Mouse (Mus musculus): ENCODE data around the gene Bend7. TPM values are rescaled to one million over a fixed set of nuclear protein-coding genes. Genes with fewer than 3 reads are reported as not detected.

The Bend7 gene
- polyA plus RNA-seq, 1 experiment from 2014 or later: 3.0 TPM

- H3K4me3 ChIP-seq: no peak overlapping the region
- ATAC-seq (ENCODE audit: insufficient number of reproducible peaks, low FRiP score, low TSS enrichment, low read depth): no peak
- WGBS: 84% methylated on average over 6 of the region's 6 CpGs
- H3K4me2 ChIP-seq: no peak overlapping the region
- no peaks in the 10 kb centered on the region for H3K4me1 ChIP-seq
- no peak overlapping the region for H3K9ac ChIP-seq
- H3K27ac ChIP-seq: no peak overlapping the region
- no peaks in the 10 kb centered on the region for H3K36me3 ChIP-seq
- H3K27me3 ChIP-seq: no peaks in the 10 kb centered on the region
- no peaks in the 10 kb centered on the region for H3K9me3 ChIP-seq
Measured at GRCm38 (mm10) chr2:4785016-4785415, 67.4 kb downstream of the Bend7 start.

GRCm38 (mm10) chr2:4787223-4787622, 69.6 kb downstream of the Bend7 start:
- no peaks in the 10 kb centered on the region for H3K9me3 ChIP-seq
- no peaks in the 10 kb centered on the region for H3K36me3 ChIP-seq
- 82% methylated on average over 7 of the region's 7 CpGs for WGBS
- no peak overlapping the region for H3K4me3 ChIP-seq
- H3K4me2 ChIP-seq: no peak overlapping the region
- no peak overlapping the region for H3K9ac ChIP-seq
- 0 out of 2 replicates have a peak, but pooled peaks cover 2% of the 10 kb centered on the region for H3K4me1 ChIP-seq
- H3K27me3 ChIP-seq: no peaks in the 10 kb centered on the region
- no peak overlapping the region for H3K27ac ChIP-seq
- ATAC-seq (ENCODE audit: insufficient number of reproducible peaks, low FRiP score, low TSS enrichment, low read depth): no peak

- Histone ChIP-seq H3K27ac (no peak overlapping the region), H3K36me3 (no peaks in the 10 kb centered on the region), H3K4me1 (0 out of 2 replicates have a peak, but pooled peaks cover 2% of the 10 kb centered on the region), H3K4me2 (no peak overlapping the region), H3K9ac (no peak overlapping the region), H3K27me3 (no peaks in the 10 kb centered on the region), H3K9me3 (no peaks in the 10 kb centered on the region), H3K4me3 (no peak overlapping the region)
- no peak for ATAC-seq (ENCODE audit: insufficient number of reproducible peaks, low FRiP score, low TSS enrichment, low read depth)
- WGBS: 69% methylated on average over 8 of the region's 8 CpGs
Measured at GRCm38 (mm10) chr2:4791646-4792045, 74.0 kb downstream of the Bend7 start.

GRCm38 (mm10) chr2:4792554-4792953, 74.9 kb downstream of the Bend7 start:
- H3K4me3 ChIP-seq: no peak overlapping the region
- no peaks in the 10 kb centered on the region for H3K9me3 ChIP-seq
- H3K4me2 ChIP-seq: no peak overlapping the region
- 76% methylated on average over 4 of the region's 4 CpGs for WGBS
- ATAC-seq (ENCODE audit: insufficient number of reproducible peaks, low FRiP score, low TSS enrichment, low read depth): no peak
- H3K4me1 ChIP-seq: 0 out of 2 replicates have a peak, but pooled peaks cover 2% of the 10 kb centered on the region
- no peak overlapping the region for H3K9ac ChIP-seq
- no peaks in the 10 kb centered on the region for H3K27me3 ChIP-seq
- H3K27ac ChIP-seq: no peak overlapping the region
- H3K36me3 ChIP-seq: no peaks in the 10 kb centered on the region

GRCm38 (mm10) chr2:4802395-4803176, 85.0 kb downstream of the Bend7 start:
- H3K9ac ChIP-seq: no peak overlapping the region
- WGBS: 43% methylated on average over 18 of the region's 18 CpGs

GRCm38 (mm10) chr2:4816308-4816707, 98.7 kb downstream of the Bend7 start:
- H3K4me2 ChIP-seq: no peak overlapping the region
- ATAC-seq (ENCODE audit: insufficient number of reproducible peaks, low FRiP score, low TSS enrichment, low read depth): no peak
- no peak overlapping the region for H3K27ac ChIP-seq
- H3K36me3 ChIP-seq: no peaks in the 10 kb centered on the region
- H3K4me3 ChIP-seq: no peak overlapping the region
- H3K4me1 ChIP-seq: peaks cover 4% of the 10 kb centered on the region; the same call in 1 of the 2 replicates
- H3K27me3 ChIP-seq: no peaks in the 10 kb centered on the region
- H3K9ac ChIP-seq: no peak overlapping the region
- 61% methylated on average over 5 of the region's 5 CpGs for WGBS
- no peaks in the 10 kb centered on the region for H3K9me3 ChIP-seq

More at GRCm38 (mm10) chr2:4802395-4803176, 85.0 kb downstream of the Bend7 start:
- 0 out of 2 replicates have a peak, but pooled peaks cover 4% of the 10 kb centered on the region for H3K4me1 ChIP-seq
- ATAC-seq (ENCODE audit: insufficient number of reproducible peaks, low FRiP score, low TSS enrichment, low read depth): no peak
- H3K27me3 ChIP-seq: peaks cover 3% of the 10 kb centered on the region; the same call in 1 of the 2 replicates
- no peaks in the 10 kb centered on the region for H3K9me3 ChIP-seq
- peak overlapping the region; percentile 14; the same call in 1 of the 2 replicates for H3K4me3 ChIP-seq
- no peak overlapping the region for H3K27ac ChIP-seq
- peak overlapping the region; percentile 27; the same call in 1 of the 2 replicates for H3K4me2 ChIP-seq
- H3K36me3 ChIP-seq: no peaks in the 10 kb centered on the region

GRCm38 (mm10) chr2:4817678-4818077, 100.0 kb downstream of the Bend7 start:
- Histone ChIP-seq H3K4me3 (no peak overlapping the region), H3K4me1 (peaks cover 4% of the 10 kb centered on the region; the same call in 1 of the 2 replicates), H3K9me3 (no peaks in the 10 kb centered on the region), H3K4me2 (no peak overlapping the region), H3K27ac (no peak overlapping the region), H3K36me3 (no peaks in the 10 kb centered on the region), H3K27me3 (no peaks in the 10 kb centered on the region), H3K9ac (no peak overlapping the region)
- 7% methylated on average over 10 of the region's 10 CpGs for WGBS
- no peak for ATAC-seq (ENCODE audit: insufficient number of reproducible peaks, low FRiP score, low TSS enrichment, low read depth)

- Histone ChIP-seq H3K4me2 (no peak overlapping the region), H3K9ac (no peak overlapping the region), H3K27me3 (no peaks in the 10 kb centered on the region), H3K36me3 (no peaks in the 10 kb centered on the region), H3K4me3 (no peak overlapping the region), H3K27ac (no peak overlapping the region), H3K4me1 (peaks cover 4% of the 10 kb centered on the region; the same call in 1 of the 2 replicates), H3K9me3 (no peaks in the 10 kb centered on the region)
- no peak for ATAC-seq (ENCODE audit: insufficient number of reproducible peaks, low FRiP score, low TSS enrichment, low read depth)
- 70% methylated on average over 3 of the region's 3 CpGs for WGBS
Measured at GRCm38 (mm10) chr2:4820230-4820629, 102.6 kb downstream of the Bend7 start.

- Histone ChIP-seq H3K36me3 (no peaks in the 10 kb centered on the region), H3K27ac (no peak overlapping the region), H3K4me1 (no peaks in the 10 kb centered on the region), H3K9ac (no peak overlapping the region), H3K4me2 (no peak overlapping the region), H3K4me3 (no peak overlapping the region), H3K27me3 (no peaks in the 10 kb centered on the region), H3K9me3 (no peaks in the 10 kb centered on the region)
- ATAC-seq (ENCODE audit: insufficient number of reproducible peaks, low FRiP score, low TSS enrichment, low read depth): no peak
- WGBS: 53% methylated on average over 9 of the region's 9 CpGs
Measured at GRCm38 (mm10) chr2:4824067-4824466, 106.4 kb downstream of the Bend7 start.

- WGBS: 77% methylated on average over 5 of the region's 5 CpGs
Measured at GRCm38 (mm10) chr2:4828032-4828431, 110.4 kb downstream of the Bend7 start.

GRCm38 (mm10) chr2:4828446-4828997, 110.9 kb downstream of the Bend7 start:
- Histone ChIP-seq H3K36me3 (no peaks in the 10 kb centered on the region), H3K4me3 (no peak overlapping the region), H3K27me3 (no peaks in the 10 kb centered on the region), H3K4me2 (no peak overlapping the region), H3K9ac (no peak overlapping the region), H3K9me3 (no peaks in the 10 kb centered on the region), H3K27ac (no peak overlapping the region), H3K4me1 (no peaks in the 10 kb centered on the region)
- no peak for ATAC-seq (ENCODE audit: insufficient number of reproducible peaks, low FRiP score, low TSS enrichment, low read depth)
- 82% methylated on average over 6 of the region's 6 CpGs for WGBS

More at GRCm38 (mm10) chr2:4828032-4828431, 110.4 kb downstream of the Bend7 start:
- H3K27me3 ChIP-seq: no peaks in the 10 kb centered on the region
- no peak overlapping the region for H3K4me3 ChIP-seq
- no peaks in the 10 kb centered on the region for H3K9me3 ChIP-seq
- no peaks in the 10 kb centered on the region for H3K36me3 ChIP-seq
- H3K4me2 ChIP-seq: no peak overlapping the region
- H3K4me1 ChIP-seq: no peaks in the 10 kb centered on the region
- H3K27ac ChIP-seq: no peak overlapping the region
- H3K9ac ChIP-seq: no peak overlapping the region
- ATAC-seq (ENCODE audit: insufficient number of reproducible peaks, low FRiP score, low TSS enrichment, low read depth): no peak

- Histone ChIP-seq H3K4me3 (no peak overlapping the region), H3K27ac (no peak overlapping the region), H3K9me3 (no peaks in the 10 kb centered on the region), H3K9ac (no peak overlapping the region), H3K27me3 (no peaks in the 10 kb centered on the region), H3K4me1 (no peaks in the 10 kb centered on the region), H3K4me2 (no peak overlapping the region), H3K36me3 (no peaks in the 10 kb centered on the region)
- WGBS: 81% methylated on average over 4 of the region's 4 CpGs
- ATAC-seq (ENCODE audit: insufficient number of reproducible peaks, low FRiP score, low TSS enrichment, low read depth): no peak
Measured at GRCm38 (mm10) chr2:4829007-4829406, 111.4 kb downstream of the Bend7 start.
